Mouse (Mus musculus): ENCODE data around the gene Ufl1.
"Not testable (repeated sequence)": the region's sequence is repeated elsewhere in the genome, so short reads cannot be mapped to it uniquely, and the experiment has no call there.

Gene Ufl1

DNA sequence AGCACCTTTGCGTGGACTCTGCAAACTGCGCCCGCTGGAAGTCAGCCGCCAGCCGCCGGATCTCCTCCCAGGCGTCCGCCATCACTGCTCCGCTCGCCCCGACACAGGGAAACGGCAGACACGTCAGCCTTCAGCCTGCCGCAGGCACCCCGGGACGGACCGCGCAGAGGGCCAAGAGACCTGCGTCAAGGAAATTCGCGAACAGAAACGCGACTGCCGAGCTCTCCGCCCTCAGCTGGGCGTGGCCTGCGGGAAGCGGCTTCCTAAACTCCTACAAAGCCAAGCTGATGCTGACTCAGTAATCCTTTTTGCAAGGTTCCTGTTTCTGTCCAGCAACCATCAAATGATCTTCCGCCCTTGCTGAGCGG lies at the start of gene Ufl1:
TSS of gene Ufl1 (minus strand) at position 151 of the 368 bp plus-strand sequence.
- in situ Hi-C loops (cut with MboI, MseI): loop anchor here (25.0 kb wide), 1 partner anchor 369 kb away; no protein-coding TSS in a partner anchor

DNA sequence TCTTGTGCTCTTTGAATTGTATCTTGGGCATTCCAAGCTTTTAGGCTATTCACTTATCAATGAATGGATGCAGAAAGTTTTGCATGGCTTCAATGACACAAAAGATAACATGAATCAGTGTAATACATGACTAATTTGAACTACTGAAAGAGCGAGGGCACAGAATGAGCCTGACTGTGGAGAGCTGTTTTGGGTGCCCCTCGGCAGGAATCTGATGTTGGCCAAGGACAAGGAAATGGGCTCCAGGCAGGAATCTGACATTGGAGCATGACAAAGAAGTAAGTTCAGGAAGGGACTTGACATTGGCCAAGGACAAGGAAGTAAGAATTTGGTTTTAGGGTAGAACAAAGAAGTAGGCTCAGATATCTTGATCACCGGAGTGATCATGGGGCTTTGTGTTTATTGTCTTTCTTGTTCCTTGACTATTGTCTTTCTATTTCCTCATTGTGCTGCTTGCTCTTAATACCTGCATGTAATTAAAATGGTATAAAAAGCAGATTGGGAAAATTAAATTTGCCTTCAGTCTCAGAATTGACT lies 44.1 kb upstream of the Ufl1 start:
- in situ Hi-C loops (cut with MboI, MseI): loop anchor here (10.0 kb wide), 1 partner anchor 1421 kb away; no protein-coding TSS in a partner anchor

DNA sequence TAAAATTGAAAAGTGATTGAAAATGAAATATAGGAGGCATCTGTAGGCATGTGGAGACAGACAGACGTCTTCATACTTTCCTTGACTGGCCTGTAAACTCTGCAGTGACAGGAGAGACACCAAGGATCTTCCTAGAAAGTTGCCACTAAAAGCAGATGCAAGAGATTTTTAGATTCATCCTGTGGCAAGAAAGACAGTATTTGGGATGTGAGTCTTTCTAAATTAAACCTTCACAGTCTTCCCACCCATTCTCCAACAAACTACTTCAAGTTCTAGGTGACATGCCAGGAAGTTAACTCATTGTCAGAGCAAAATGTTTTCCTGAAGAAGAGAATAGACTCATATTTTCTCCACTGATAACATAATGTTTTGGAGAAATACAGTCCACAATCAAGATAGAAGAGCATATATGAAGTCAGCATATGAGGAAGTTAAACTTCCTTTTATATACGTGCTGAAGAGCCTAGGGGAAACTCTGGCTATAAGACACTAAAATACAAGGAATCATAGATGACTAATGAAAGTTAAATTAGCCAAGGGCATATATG lies 41.1 kb upstream of the Ufl1 start:
- in situ Hi-C loops (cut with MboI, MseI): loop anchor here (5.0 to 10.0 kb wide), 2 partner anchors 610 to 1418 kb away; no protein-coding TSS in a partner anchor

DNA sequence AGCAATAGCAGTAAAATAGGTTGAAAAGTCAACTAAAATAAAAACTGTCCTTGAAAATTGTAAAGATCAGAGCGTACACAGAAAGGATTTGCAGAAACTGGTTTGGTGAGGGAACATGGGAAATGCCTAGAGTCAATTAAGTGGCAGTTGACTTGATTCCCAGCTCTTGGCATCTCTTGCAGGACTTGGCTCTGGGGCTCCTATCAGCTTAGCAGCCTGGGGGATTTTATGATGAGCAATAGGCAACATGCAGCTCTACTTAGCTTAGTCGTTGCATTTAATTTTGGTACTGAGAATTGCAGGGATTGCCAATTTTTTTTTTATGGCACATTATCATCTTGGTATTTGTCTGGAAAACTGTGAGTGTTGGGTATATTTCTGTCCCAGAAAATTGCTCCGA lies 32.1 kb upstream of the Ufl1 start:
- in situ Hi-C loops (cut with MboI, MseI): no loop called here

DNA sequence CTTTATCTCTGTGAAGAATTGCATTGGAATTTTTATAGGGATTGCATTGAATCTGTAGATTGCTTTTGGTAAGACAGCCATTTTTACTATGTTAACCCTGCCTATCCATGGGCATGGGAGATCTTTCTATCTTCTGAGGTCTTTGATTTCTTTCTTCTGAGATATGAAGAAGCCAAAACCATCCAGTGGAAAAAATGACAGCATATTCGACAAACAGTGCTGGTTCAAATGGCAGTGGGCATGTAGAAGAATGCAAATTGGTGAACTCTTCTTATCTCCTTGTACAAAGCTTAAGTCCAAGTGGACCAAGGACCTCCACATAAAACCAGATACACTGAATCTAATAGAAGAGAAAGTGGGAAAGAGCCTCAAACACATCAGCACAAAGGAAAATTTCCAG lies 3.4 kb upstream of the Ufl1 start:
- in situ Hi-C loops (cut with MboI, MseI): loop anchor here (25.0 kb wide), 1 partner anchor 373 kb away; no protein-coding TSS in a partner anchor

DNA sequence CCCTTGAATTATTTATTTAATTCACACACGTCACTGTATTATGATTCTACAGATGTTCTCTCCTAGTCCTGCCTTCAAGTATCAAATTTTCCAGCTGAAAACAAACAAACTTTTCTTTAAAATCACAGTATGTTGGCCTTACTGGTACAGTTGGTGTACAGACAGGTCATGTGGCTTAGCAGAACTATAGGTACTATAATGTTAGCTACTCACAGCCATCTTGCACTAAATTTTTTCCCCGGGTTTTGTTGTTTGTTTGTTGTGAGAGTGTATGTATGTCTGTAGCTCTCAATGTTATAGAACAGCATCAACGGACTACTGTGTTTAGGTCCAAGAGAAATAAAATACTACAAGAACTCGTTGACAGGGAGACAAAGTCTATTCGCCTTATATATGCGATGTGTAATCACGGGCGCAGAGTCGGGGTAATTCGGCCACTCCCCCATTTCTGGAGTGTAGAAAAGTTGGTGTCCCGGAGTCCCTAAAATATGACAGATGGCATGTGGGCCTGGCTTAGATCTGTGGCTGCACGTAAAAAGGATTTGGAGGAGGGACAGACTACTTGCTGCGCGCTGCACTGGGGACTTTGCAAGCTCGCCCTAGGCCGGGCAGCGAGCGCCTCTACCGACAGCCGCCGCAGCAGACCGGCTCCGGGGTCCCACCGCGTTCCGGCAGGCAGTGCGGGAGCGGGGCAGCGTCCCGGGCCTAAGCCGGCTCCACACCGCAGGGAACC lies 517 bp downstream of the Ufl1 start:
- in situ Hi-C loops (cut with MboI, MseI): loop anchor here (25.0 kb wide), 1 partner anchor 369 kb away; no protein-coding TSS in a partner anchor

DNA sequence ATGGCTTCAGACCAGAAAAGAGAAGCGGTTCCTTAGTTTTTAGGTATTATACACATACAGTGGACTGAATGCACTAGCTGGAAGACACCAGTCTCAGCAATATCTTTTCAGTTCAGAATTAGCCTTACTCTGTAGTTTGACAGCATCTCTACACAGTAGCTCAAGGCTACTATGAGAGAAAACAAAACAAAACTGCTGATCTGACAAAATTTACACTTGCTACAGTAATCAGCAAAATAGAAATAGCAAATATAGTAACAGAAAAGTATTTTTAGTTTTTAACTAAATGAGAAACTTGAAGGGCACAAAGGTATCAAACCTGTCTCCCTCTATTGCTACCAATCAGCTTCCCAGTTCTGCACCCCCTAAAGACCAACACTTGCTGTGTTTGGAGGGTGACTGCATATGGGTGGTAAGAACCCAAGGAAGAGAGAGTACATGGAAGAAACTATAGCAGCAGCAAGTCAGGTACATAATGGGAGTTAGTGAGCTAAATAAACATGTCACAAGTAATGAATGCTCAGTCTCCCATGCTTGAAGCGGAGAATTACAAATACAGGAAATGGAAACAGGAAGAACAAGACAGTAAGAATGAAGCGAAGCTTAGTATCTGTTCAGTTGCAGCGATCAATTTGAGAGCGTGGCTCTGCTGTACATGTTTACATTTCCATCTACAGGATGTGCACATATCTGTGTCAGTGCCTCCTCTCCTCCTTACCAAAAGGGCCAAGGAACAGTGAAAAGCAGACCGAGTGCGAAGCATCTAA lies 8.6 kb downstream of the Ufl1 start:
- in situ Hi-C loops (cut with MboI, MseI): loop anchor here (25.0 kb wide), 1 partner anchor 661 kb away; no protein-coding TSS in a partner anchor

DNA sequence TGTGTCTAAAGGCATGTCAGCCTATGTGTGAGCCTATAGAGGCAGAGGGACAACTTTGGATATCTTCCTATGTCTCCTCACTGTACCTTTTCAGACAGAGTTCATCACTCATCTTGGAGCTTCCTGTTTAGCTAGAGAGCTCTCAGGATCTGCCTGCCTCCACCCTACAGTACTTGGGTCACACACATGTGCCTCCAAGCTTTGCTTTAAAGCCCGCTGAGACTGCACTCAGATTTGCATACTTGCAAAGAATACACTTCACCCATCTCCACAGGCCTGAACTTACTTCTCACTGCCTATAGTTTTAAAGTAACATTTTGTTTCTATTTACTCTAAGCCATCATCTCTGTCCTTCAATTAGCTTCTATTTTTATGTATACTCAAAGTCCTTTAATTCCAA lies 9.7 kb downstream of the Ufl1 start:
- in situ Hi-C loops (cut with MboI, MseI): loop anchor here (25.0 kb wide), 1 partner anchor 660 kb away; no protein-coding TSS in a partner anchor

DNA sequence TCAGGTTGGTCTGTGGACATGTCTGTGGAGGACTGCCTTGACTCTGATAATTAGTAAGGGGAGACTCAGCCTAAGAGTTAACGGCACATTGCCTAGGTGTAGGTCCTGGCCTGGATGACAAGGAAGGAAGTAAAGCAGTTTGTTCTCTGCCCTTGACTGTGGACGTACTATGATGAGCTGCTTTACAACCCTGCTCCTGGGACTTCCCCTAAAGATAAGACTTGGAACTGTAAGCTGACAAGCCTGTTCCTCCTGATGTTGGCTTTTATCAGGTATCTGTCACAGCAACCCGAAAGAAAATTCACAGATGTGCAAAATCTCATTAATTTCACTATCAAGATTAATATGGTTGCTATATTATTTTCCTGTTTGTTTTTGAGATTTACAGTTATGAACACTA lies 14.5 kb downstream of the Ufl1 start:
- in situ Hi-C loops (cut with MboI, MseI): loop anchor here (10.0 to 25.0 kb wide), 2 partner anchors 568 to 655 kb away; no protein-coding TSS in a partner anchor

- in situ Hi-C loops (cut with MboI, MseI): loop anchor here (25.0 kb wide), 1 partner anchor 646 kb away; no protein-coding TSS in a partner anchor
Measured at GRCm38 (mm10) chr4:25257822-25258398, 23.7 kb downstream of the Ufl1 start.

GRCm38 (mm10) chr4:25242776-25243175 lies 38.8 kb downstream of the Ufl1 start, which contains the start of gene Fhl5:
Gene Fhl5, minus strand, starts transcription at chr4:25242876.
- in situ Hi-C loops (cut with MboI, MseI): no loop called here

DNA sequence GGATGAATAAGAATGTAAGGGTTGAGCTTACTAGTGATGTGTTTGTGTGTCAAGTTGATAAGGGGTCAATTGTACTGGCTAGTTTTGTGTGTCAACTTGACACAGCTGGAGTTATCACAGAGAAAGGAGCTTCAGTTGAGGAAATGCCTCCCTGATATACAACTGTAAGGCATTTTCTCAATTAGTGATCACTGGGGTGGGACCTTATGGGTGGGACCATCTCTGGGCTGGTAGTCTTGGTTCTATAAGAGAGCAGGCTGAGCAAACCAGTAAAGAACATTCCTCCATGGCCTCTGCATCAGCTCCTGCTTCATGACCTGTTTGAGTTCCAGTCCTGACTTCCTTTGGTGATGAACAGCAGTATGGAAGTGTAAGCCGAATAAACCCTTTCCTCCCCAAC lies 46.0 kb downstream of the Ufl1 start:
- in situ Hi-C loops (cut with MboI, MseI): not testable (repeated sequence)

DNA sequence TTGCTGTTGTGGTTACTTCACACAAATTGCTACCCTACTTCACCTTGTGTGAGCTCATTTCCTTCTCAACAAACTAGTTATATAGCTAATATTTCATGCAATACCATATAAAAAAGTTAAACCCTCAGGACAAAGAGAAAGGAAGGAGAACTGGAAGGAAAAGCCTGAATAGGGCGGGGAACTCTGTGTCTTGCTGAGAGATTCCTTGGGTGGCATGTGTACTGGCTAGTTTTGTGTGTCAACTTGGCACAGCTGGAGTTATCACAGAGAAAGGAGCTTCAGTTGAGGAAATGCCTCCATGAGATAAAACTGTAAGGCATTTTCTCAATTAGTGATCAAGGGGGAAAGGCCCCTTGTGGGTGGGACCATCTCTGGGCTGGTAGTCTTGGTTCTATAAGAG lies 47.9 kb downstream of the Ufl1 start:
- in situ Hi-C loops (cut with MboI, MseI): not testable (repeated sequence)

DNA sequence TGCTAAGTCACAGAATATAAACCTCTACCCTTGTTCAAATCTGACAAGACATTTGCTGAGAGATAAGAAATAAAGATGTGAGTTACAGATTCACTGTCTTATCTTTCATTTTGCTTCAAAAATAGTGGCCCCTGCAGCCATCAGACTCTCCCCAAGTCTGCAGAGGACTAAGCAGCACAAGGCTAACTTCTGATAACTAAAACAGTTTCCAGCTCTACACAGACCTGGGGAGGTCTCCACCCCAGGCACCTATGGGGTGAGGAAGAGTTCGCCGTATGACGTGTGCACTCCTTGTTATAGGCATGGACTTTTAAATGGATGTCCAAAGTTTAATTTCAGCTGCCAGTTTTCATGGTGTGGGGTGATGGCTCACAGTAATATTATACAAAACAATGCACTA lies 49.1 kb downstream of the Ufl1 start:
- in situ Hi-C loops (cut with MboI, MseI): no loop called here

DNA sequence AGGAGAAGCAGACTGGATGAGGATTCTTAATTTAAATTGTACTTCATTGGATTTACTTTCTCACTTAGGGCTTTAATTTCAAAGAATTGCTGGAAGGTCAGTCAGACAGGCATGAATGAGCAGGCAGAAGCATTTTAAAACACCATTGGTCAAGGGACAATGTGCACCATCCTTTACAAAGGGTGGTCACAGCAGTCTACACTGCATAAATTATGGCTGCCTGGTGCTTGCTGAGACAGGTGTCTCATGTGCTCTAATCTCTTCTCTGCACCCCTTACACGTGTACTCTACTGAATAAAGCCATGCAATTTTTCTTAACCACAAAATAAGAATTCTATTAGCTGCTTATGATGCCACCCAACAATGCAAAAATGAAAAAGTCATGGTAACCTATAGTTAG lies 54.1 kb downstream of the Ufl1 start:
- in situ Hi-C loops (cut with MboI, MseI): no loop called here

GRCm38 (mm10) chr4:25221927-25222326 lies 59.7 kb downstream of the Ufl1 start:
- in situ Hi-C loops (cut with MboI, MseI): no loop called here

DNA sequence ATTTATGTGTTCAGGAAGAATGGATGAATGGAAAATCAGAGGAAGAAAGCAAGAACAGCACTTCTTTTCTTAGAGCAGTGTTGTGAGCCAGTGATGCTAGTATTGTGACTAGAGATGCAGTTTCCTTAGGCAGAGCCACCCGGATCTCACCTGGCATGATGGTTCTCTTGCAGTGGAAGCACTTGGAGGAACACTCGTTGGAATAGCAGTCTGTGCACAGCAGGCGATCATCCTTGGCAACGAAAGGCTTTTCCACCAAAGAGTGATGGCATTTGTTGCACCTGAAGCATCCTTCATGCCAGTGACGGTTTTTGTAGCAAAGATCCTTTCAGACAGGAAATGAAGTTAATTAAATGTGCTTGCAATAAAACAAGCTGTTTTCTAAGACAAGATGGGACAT lies 68.2 kb downstream of the Ufl1 start:
- in situ Hi-C loops (cut with MboI, MseI): no loop called here

GRCm38 (mm10) chr4:25206166-25206565 lies 75.5 kb downstream of the Ufl1 start:
- in situ Hi-C loops (cut with MboI, MseI): no loop called here
